Mouse (Mus musculus) gastrocnemius, adult 18-20 months (tissue): ENCODE data around the gene Zfp217. TPM values are rescaled to one million over a fixed set of nuclear protein-coding genes. Genes with fewer than 3 reads are reported as not detected.

Experiments
- DNase-seq: peaks from one replicate; pipeline ENCODE4 v3.0.0; 2021; ENCODE audit warnings: low spot score
- total RNA-seq, 2 experiments: library from RNA; stranded (reverse); gene quantifications; 2 replicates each; pipeline ENCODE4 v1.2.3; 2021

The Zfp217 gene
- total RNA-seq, 2 experiments from 2014 or later, result 3.8 to 5.5 TPM

GRCm38 (mm10) chr2:170103341-170103740 is 44.6 kb downstream of the Zfp217 start:
- no peak for DNase-seq

GRCm38 (mm10) chr2:170101932-170102331 is 46.0 kb downstream of the Zfp217 start:
- DNase-seq, result no peak

- peak; percentile 91 for DNase-seq
Observed at GRCm38 (mm10) chr2:170101132-170101531, 46.8 kb downstream of the Zfp217 start.

- DNase-seq, result no peak
Observed at GRCm38 (mm10) chr2:170094871-170095270, 53.0 kb downstream of the Zfp217 start.

- DNase-seq, result no peak
Observed at GRCm38 (mm10) chr2:170094220-170094619, 53.7 kb downstream of the Zfp217 start.

- no peak for DNase-seq
Observed at GRCm38 (mm10) chr2:170091563-170092443, 56.1 kb downstream of the Zfp217 start.

GRCm38 (mm10) chr2:170078442-170079017 is 69.4 kb downstream of the Zfp217 start:
- DNase-seq, result no peak

- no peak for DNase-seq
Observed at GRCm38 (mm10) chr2:170078041-170078440, 69.9 kb downstream of the Zfp217 start.

- peak; percentile 22 for DNase-seq
Observed at GRCm38 (mm10) chr2:170076941-170077490, 70.9 kb downstream of the Zfp217 start.

- peak; percentile 34 for DNase-seq
Observed at GRCm38 (mm10) chr2:170070641-170071241, 77.2 kb downstream of the Zfp217 start.

GRCm38 (mm10) chr2:170069976-170070375 is 77.9 kb downstream of the Zfp217 start:
- peak; percentile 38 for DNase-seq

- DNase-seq, result no peak
Observed at GRCm38 (mm10) chr2:170062378-170062777, 85.5 kb downstream of the Zfp217 start.

- DNase-seq, result no peak
Observed at GRCm38 (mm10) chr2:170060066-170060465, 87.8 kb downstream of the Zfp217 start.

GRCm38 (mm10) chr2:170058774-170059173 is 89.1 kb downstream of the Zfp217 start:
- DNase-seq, result peak; percentile 37
